Mouse (Mus musculus) G1E (cell line): ENCODE measurements around the gene Fam78a.

Experiments
- CTCF ChIP-seq: IDR thresholded peaks from 2 replicates; pipeline ENCODE4 v1.5.1; 2012; ENCODE audit warnings: low read depth, low read length, inconsistent platforms, mixed read lengths
- GATA1 ChIP-seq: IDR thresholded peaks from 2 replicates; pipeline ENCODE4 v1.6.1; 2012; ENCODE audit warnings: borderline replicate concordance, low read length, inconsistent platforms, mixed read lengths
- TAL1 ChIP-seq: conservative IDR thresholded peaks from 2 replicates; pipeline ENCODE4 v1.6.1; 2012; ENCODE audit warnings: low read depth, low read length, inconsistent platforms, mixed read lengths

- TF ChIP-seq CTCF (no peak), TAL1 (no peak), GATA1 (no peak)
Observed at GRCm38 (mm10) chr2:32052418-32052817, 32.2 kb downstream of the Fam78a start.
